Mouse (Mus musculus) spleen, adult 2 months (tissue): Measurements from ENCODE around the gene Tbc1d5.

Experiments
- CTCF ChIP-seq: fragments of 200-500 bp; IDR thresholded peaks from 2 replicates; pipeline ENCODE4 v1.5.1; 2011; ENCODE audit warnings: mild to moderate bottlenecking, inconsistent platforms; ENCODE audit not compliant: insufficient read depth, insufficient read length, insufficient replicate concordance; ENCODE audit errors: extremely low read depth
- POLR2A ChIP-seq: fragments of 200-500 bp; IDR thresholded peaks from 2 replicates; pipeline ENCODE4 v1.6.1; 2011; ENCODE audit warnings: low read depth, low read length, inconsistent platforms

- TF ChIP-seq POLR2A (no peak), CTCF (no peak)
Observed at GRCm38 (mm10) chr17:51003179-51003578, 176.0 kb downstream of the Tbc1d5 start.
